Mouse (Mus musculus): ENCODE data around the gene Donson. TPM values are rescaled to one million over a fixed set of nuclear protein-coding genes. Genes with fewer than 3 reads are reported as not detected.

Donson gene
- 24.6 and 29.8 TPM in 2 replicates for polyA plus RNA-seq (2012; rRNA removed)

DNA sequence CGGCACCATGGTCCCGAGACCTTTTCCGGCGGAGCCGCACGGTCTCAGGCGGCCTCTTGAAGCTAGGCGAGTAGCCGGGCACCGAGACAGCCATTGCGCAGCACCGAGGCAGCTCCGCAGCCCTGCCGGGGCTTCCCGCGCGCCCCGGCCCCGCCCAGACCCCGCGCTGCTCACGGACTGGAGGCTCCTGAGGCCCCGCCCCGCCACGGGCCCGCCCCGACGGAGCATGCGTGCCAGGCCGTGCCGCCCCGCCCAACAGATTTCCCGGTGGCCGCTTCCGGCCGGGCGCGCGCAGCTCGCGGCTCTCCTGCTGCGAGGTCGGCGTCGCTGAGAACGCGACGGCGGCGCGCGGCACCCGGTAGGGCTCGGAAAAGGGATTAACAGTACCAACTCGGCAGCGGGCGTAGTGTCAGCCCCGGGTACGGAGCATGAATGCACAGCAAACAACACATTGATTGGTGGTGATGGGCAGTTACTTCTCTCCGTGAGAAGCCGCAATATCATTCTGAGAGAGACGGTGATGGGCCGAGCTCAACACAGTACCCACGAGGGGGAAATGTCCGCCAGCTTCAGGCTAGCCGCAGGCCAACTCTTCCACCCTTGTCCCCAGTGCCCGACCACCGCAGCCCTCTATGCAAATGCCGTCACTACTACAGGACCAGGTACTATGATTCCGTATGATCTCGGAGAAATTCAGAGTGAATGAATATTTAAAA is at the start of gene Donson:
TSS of gene Donson (minus strand) at position 152 of the 716 bp plus-strand sequence.

DNA sequence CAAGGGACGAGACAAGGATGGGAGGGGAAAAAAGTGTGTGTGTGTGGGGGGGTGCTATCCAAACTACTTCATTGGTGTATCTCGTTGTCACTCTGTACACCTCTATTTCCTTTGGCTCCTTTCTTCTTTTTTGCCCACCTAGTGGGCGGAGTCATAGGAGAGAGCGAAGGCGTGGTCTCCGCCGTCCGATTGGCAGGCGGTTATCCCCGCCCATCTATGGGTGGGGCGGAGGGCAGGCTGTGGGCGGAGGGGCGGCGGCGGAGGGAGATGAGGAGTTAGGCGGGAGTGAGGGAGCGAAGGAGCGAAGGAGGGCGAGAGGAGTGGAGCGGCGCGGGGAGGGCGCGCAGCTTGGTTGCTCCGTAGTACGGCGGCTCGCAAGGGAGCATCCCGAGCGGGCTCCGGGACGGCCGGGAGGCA is 40.5 kb upstream of the Donson start, which contains the start of gene Itsn1:
TSS of gene Itsn1 (plus strand) at position 216 of the 417 bp plus-strand sequence.

DNA sequence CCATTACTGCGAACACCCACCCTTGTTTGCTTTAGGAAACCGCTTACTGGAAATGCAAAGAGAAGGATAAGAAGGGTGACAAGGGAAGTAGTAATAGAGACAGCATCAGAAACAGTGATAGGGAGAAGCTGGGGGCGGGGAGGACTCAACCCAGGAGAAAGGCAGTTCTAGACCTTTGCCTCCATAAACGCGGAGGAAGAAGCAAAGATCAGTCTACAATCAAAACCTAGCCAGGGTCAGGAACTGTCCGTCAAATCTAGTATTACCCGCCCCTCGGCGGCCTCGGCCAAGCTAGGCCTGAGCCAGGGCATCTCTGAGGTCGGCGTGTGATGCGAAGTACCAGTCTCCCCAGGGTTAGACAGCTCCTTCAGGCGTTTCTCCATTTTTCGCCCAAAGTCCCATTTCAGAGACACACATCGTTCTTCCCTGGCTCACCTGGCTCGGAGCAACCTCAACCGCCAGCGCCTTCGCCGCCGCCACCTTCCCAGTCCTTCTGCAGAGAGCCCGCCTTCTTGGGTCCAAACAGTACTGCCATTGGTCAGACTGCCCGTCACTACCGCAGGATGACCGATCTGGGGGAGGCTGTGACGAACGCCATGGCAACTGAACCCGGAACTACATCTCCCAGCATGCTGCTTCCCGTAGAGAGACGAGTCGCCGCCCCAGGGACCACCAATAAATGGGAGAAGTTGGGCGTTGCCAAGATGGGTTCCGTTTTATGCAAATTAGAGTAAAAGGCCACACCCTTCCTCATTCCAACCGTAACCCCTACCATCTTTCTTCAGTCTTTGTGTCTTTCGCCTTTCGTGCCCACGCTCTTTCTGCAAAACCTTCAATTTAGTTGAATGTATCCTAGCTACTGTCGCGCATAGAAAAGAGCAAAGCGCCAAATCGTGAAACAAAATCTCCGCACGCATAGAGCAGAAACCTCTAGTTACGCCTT is 39.8 kb upstream of the Donson start, which contains the start of gene Cryzl1:
TSS of gene Cryzl1 (minus strand) at position 853 of the 943 bp plus-strand sequence.

DNA sequence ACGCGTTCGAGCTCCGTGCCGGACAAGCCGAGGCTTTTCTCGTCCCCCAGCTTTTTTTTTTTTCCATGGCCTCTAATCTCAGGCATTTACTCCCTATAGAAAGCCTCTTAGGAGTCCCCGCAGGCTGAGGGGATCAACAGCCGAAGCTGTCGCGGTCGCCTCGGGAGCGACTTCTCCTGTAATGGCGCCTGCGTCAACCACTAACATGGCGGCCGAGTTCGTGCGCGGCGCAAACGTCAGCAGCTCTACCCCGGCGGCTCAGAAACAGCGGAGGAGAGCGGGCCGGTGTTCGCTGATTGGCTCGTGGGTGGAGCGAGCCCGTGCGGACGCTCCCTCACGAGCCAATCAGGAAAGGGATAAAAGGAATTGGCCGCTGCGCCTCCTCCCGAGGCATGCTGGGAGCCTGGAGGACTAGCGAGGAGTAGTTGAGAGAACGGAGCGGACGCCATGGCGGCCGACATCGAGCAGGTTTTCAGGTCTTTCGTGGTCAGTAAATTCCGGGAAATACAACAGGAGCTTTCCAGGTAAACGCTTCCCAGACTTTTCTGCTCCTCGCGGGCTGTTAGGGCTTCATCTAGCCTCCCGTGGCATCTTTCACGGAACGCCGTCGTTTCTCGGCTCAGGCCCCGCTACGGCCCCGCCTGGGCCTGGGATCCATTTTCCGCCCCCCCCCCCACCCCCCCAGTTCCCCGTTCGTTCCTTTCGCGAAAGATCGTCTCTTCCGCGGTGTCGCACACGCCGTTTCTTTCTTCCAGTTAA is 40.9 kb downstream of the Donson start, which contains the start of gene Son:
TSS of gene Son (plus strand) at position 46 of the 759 bp plus-strand sequence.

DNA sequence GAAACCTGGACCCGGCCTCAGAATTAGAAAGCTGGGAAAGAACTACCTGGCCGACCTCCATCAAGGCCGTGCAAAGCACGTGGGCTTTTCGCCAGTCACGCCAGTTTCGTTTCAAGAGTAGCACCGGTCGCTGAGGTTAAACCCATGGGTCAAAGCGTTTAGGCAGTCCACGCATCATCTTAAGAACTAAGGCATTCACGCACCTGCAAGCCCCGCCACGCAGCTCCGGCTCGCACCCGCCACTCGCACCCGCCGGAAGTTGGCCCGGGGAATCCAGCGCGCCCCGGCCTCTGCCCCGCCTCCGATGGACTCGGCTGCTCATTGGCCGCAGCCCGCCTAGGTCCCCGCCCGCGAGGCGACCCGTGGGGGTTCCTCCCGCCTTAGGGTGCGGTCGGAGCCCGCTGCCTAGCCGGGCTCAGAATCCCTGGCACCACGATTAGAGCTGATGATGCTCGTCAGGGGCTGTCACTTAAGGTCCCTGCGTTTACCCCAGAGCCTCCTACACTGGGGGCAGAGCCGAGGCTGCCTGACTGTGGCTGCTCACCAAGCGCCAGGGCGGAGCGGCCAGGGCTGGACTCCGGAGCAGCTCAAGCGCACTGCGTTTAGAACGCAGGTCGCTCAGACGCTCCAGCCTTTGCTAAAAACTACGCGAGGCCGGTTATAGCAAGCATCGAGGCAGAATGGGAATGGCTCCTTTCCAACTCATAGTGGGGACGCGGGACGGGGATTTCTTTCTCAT is 41.7 kb downstream of the Donson start, which contains the start of gene Gart:
TSS of gene Gart (minus strand) at position 272 of the 739 bp plus-strand sequence.

Other genes with a start within 250 kb of the Donson start
- 10.5 and 12.6 TPM in 2 replicates for gene Ifnar1, start 203.5 kb downstream of the Donson start, polyA plus RNA-seq (2012; rRNA removed)
- gene Ifngr2, start 141.7 kb downstream of the Donson start, polyA plus RNA-seq (2012; rRNA removed) = 3.8 and 5.2 TPM in 2 replicates
- gene Tmem50b, start 91.0 kb downstream of the Donson start, polyA plus RNA-seq (2012; rRNA removed) = 2.7 and 3.5 TPM in 2 replicates
- 0.76 and 0.85 TPM in 2 replicates for gene Dnajc28, start 69.7 kb downstream of the Donson start, polyA plus RNA-seq (2012; rRNA removed)
- gene Gart, start 41.8 kb downstream of the Donson start, polyA plus RNA-seq (2012; rRNA removed) = 41.1 and 44.3 TPM in 2 replicates
- 66.9 and 78.7 TPM in 2 replicates for gene Son, start 41.3 kb downstream of the Donson start, polyA plus RNA-seq (2012; rRNA removed)
- 18.5 and 19.7 TPM in 2 replicates for gene Cryzl1, start 40.2 kb upstream of the Donson start, polyA plus RNA-seq (2012; rRNA removed)
- gene Itsn1, start 40.5 kb upstream of the Donson start, polyA plus RNA-seq (2012; rRNA removed) = 48.9 and 52.5 TPM in 2 replicates

All from liver, embryonic 14 days (tissue).